Mouse (Mus musculus): ENCODE data around the gene St3gal2.
A peak's percentile ranks its signal among the peaks of the same experiment; 100 is the strongest.
"Not testable (repeated sequence)": the region's sequence is repeated elsewhere in the genome, so short reads cannot be mapped to it uniquely, and the experiment has no call there.

St3gal2 gene

GRCm38 (mm10) chr8:110919341-110920031 is at the start of gene St3gal2:
St3gal2 (plus strand) TSS chr8:110919922.
- peak; percentile 57 to 71 for DNase-seq (ENCODE audit: low spot score in 2 of 2)

GRCm38 (mm10) chr8:110870501-110870900 is 49.2 kb upstream of the St3gal2 start:
- DNase-seq (ENCODE audit: low spot score in 2 of 2), result no peak

GRCm38 (mm10) chr8:110877862-110878261 is 41.9 kb upstream of the St3gal2 start:
- DNase-seq (ENCODE audit: low spot score in 2 of 2), result no peak

GRCm38 (mm10) chr8:110881741-110882310 is 37.9 kb upstream of the St3gal2 start:
- DNase-seq (ENCODE audit: low spot score in 2 of 2), result no peak

- no peak for DNase-seq (ENCODE audit: low spot score in 2 of 2)
Observed at GRCm38 (mm10) chr8:110883824-110884223, 35.9 kb upstream of the St3gal2 start.

GRCm38 (mm10) chr8:110886634-110887033 is 33.1 kb upstream of the St3gal2 start:
- no peak for DNase-seq (ENCODE audit: low spot score in 2 of 2)

- DNase-seq (ENCODE audit: low spot score in 2 of 2), result no peak
Observed at GRCm38 (mm10) chr8:110887551-110887950, 32.2 kb upstream of the St3gal2 start.

GRCm38 (mm10) chr8:110888441-110888840 is 31.3 kb upstream of the St3gal2 start:
- DNase-seq (ENCODE audit: low spot score in 2 of 2), result no peak

GRCm38 (mm10) chr8:110888860-110889259 is 30.9 kb upstream of the St3gal2 start:
- DNase-seq (ENCODE audit: low spot score in 2 of 2), result no peak

- DNase-seq (ENCODE audit: low spot score in 2 of 2), result no peak
Observed at GRCm38 (mm10) chr8:110889904-110890470, 29.7 kb upstream of the St3gal2 start.

- no peak for DNase-seq (ENCODE audit: low spot score in 2 of 2)
Observed at GRCm38 (mm10) chr8:110892040-110892439, 27.7 kb upstream of the St3gal2 start.

- DNase-seq (ENCODE audit: low spot score in 2 of 2), result no peak
Observed at GRCm38 (mm10) chr8:110892913-110893312, 26.8 kb upstream of the St3gal2 start.

GRCm38 (mm10) chr8:110894851-110895250 is 24.9 kb upstream of the St3gal2 start:
- DNase-seq (ENCODE audit: low spot score in 2 of 2), result no peak

- no peak for DNase-seq (ENCODE audit: low spot score in 2 of 2)
Observed at GRCm38 (mm10) chr8:110895254-110895653, 24.5 kb upstream of the St3gal2 start.

GRCm38 (mm10) chr8:110895812-110896211 is 23.9 kb upstream of the St3gal2 start:
- no peak for DNase-seq (ENCODE audit: low spot score in 2 of 2)

GRCm38 (mm10) chr8:110897495-110897894 is 22.2 kb upstream of the St3gal2 start:
- no peak for DNase-seq (ENCODE audit: low spot score in 2 of 2)

GRCm38 (mm10) chr8:110901056-110901455 is 18.7 kb upstream of the St3gal2 start:
- DNase-seq (ENCODE audit: low spot score in 2 of 2), result no peak

- peak; percentile 64 to 83 for DNase-seq (ENCODE audit: low spot score in 2 of 2)
Observed at GRCm38 (mm10) chr8:110901839-110902578, 17.7 kb upstream of the St3gal2 start, which contains the start of gene Fuk. Fuk (minus strand) TSS chr8:110902488.

- DNase-seq (ENCODE audit: low spot score in 2 of 2), result no peak
Observed at GRCm38 (mm10) chr8:110902579-110902965, 17.1 kb upstream of the St3gal2 start.

- no peak for DNase-seq (ENCODE audit: low spot score in 2 of 2)
Observed at GRCm38 (mm10) chr8:110905404-110905803, 14.3 kb upstream of the St3gal2 start.

GRCm38 (mm10) chr8:110906682-110907081 is 13.0 kb upstream of the St3gal2 start:
- no peak for DNase-seq (ENCODE audit: low spot score in 2 of 2)

- not testable (repeated sequence) for DNase-seq (ENCODE audit: low spot score in 2 of 2)
Observed at GRCm38 (mm10) chr8:110909850-110910249, 9.9 kb upstream of the St3gal2 start.
